Mouse (Mus musculus) stomach, embryonic 14.5 days (tissue): ENCODE measurements at regions not wholly inside any gene's neighbourhood (a gene's known extent, or its start where the extent isn't known, plus 50 kb on each side); places are given as distances from the start of the nearest gene placed in this dataset.
A peak's percentile ranks its signal among the peaks of the same experiment; 100 is the strongest.

ENCODE experiments used
- ATAC-seq: fragments of 200-750 bp; cut with Nextera tagmentation; 2 replicates; pipeline ENCODE4 v1.8.0; 2017; ENCODE audit warnings: low read depth, moderate TSS enrichment; ENCODE audit not compliant: insufficient number of reproducible peaks, insufficient read depth, low FRiP score
- H3K27ac ChIP-seq: fragments of 300-500 bp; sonication (generic); 2 replicates; pipeline ENCODE4 v1.5.1; 2014; ENCODE audit warnings: mild to moderate bottlenecking, low read length, moderate library complexity, mixed read lengths
- H3K27me3 ChIP-seq: fragments of 300-500 bp; sonication (generic); 2 replicates; pipeline ENCODE4 v1.6.1; 2014; ENCODE audit warnings: low read length, control low read depth, mixed read lengths; ENCODE audit not compliant: control insufficient read depth, insufficient read depth
- H3K36me3 ChIP-seq: fragments of 300-500 bp; sonication (generic); 2 replicates; pipeline ENCODE4 v1.6.1; 2014; ENCODE audit warnings: mild to moderate bottlenecking, control low read depth, low read length, moderate library complexity, mixed read lengths; ENCODE audit not compliant: control insufficient read depth, insufficient read depth
- H3K4me1 ChIP-seq: fragments of 300-500 bp; sonication (generic); 2 replicates; pipeline ENCODE4 v1.6.1; 2014; ENCODE audit warnings: low read length, control low read depth, mixed read lengths; ENCODE audit not compliant: control insufficient read depth, insufficient read depth
- H3K4me2 ChIP-seq: fragments of 300-500 bp; sonication (generic); replicated peaks from 2 replicates; pipeline ENCODE4 v1.6.1; 2014; ENCODE audit warnings: low read depth, low read length, control low read depth
- H3K4me3 ChIP-seq: fragments of 300-500 bp; sonication (generic); 2 replicates; pipeline ENCODE4 v1.5.1; 2014; ENCODE audit warnings: low read depth, low read length, control low read depth
- H3K9ac ChIP-seq: fragments of 300-500 bp; sonication (generic); replicated peaks from 2 replicates; pipeline ENCODE4 v1.6.1; 2014; ENCODE audit warnings: low read depth, mild to moderate bottlenecking, control low read depth, low read length, moderate library complexity, mixed read lengths
- H3K9me3 ChIP-seq: fragments of 300-500 bp; sonication (generic); 2 replicates; pipeline ENCODE4 v1.6.1; 2016; ENCODE audit warnings: low read depth, low read length, control low read depth; ENCODE audit not compliant: control insufficient read depth
- WGBS: fragments of 180-500 bp; shearing (Covaris S2); extraction: QIAGEN DNeasy Blood & Tissue Kit; methylation state at CpG from one replicate; pipeline ENCODE4 v1.1.7; 2014; 5-methylcytosine and 5-hydroxymethylcytosine counted together

GRCm38 (mm10) chr14:120127481-120127880, 85.2 kb upstream of the Oxgr1 start:
- no peak for ATAC-seq
- Histone ChIP-seq H3K9ac (no peak overlapping the region), H3K27me3 (no peaks in the 10 kb centered on the region), H3K4me2 (no peak overlapping the region), H3K4me1 (no peaks in the 10 kb centered on the region), H3K9me3 (no peaks in the 10 kb centered on the region), H3K36me3 (no peaks in the 10 kb centered on the region), H3K27ac (no peak overlapping the region), H3K4me3 (no peak overlapping the region)
- 75% methylated on average over 5 of the region's 5 CpGs for WGBS

GRCm38 (mm10) chr14:120134346-120135008, 92.2 kb upstream of the Oxgr1 start:
- no peak overlapping the region for H3K9ac ChIP-seq
- WGBS, result 84% methylated on average over 6 of the region's 6 CpGs

GRCm38 (mm10) chr14:120135198-120135597, 93.0 kb upstream of the Oxgr1 start:
- no peaks in the 10 kb centered on the region; the same call in 1 of the 2 replicates for H3K4me1 ChIP-seq
- ATAC-seq, result no peak
- H3K4me2 ChIP-seq, result no peak overlapping the region
- no peak overlapping the region for H3K4me3 ChIP-seq
- no peaks in the 10 kb centered on the region for H3K9me3 ChIP-seq
- H3K9ac ChIP-seq, result no peak overlapping the region
- H3K27me3 ChIP-seq, result no peaks in the 10 kb centered on the region
- 45% methylated on average over 5 of the region's 5 CpGs for WGBS
- no peak overlapping the region for H3K27ac ChIP-seq
- H3K36me3 ChIP-seq, result no peaks in the 10 kb centered on the region

More at GRCm38 (mm10) chr14:120134346-120135008, 92.2 kb upstream of the Oxgr1 start:
- no peak overlapping the region for H3K27ac ChIP-seq
- no peak overlapping the region for H3K4me2 ChIP-seq
- no peak for ATAC-seq
- no peak overlapping the region for H3K4me3 ChIP-seq
- H3K4me1 ChIP-seq, result no peaks in the 10 kb centered on the region; the same call in 1 of the 2 replicates
- no peaks in the 10 kb centered on the region for H3K9me3 ChIP-seq
- no peaks in the 10 kb centered on the region for H3K36me3 ChIP-seq
- H3K27me3 ChIP-seq, result no peaks in the 10 kb centered on the region

- Histone ChIP-seq H3K27ac (no peak overlapping the region), H3K9ac (no peak overlapping the region), H3K4me1 (no peaks in the 10 kb centered on the region; the same call in 1 of the 2 replicates), H3K4me3 (no peak overlapping the region), H3K27me3 (no peaks in the 10 kb centered on the region), H3K36me3 (no peaks in the 10 kb centered on the region), H3K9me3 (no peaks in the 10 kb centered on the region), H3K4me2 (no peak overlapping the region)
- no peak for ATAC-seq
- 90% methylated on average over 8 of the region's 8 CpGs for WGBS
These were observed 94.5 kb upstream of the Oxgr1 start for GRCm38 (mm10) chr14:120136736-120137135.

- Histone ChIP-seq H3K36me3 (no peaks in the 10 kb centered on the region), H3K27ac (peak overlapping the region; percentile 66; the same call in 1 of the 2 replicates), H3K4me2 (peak overlapping the region; percentile 28), H3K27me3 (no peaks in the 10 kb centered on the region), H3K9me3 (no peaks in the 10 kb centered on the region), H3K4me1 (no peaks in the 10 kb centered on the region; the same call in 1 of the 2 replicates), H3K4me3 (peak overlapping the region; percentile 11), H3K9ac (no peak overlapping the region)
- 2% methylated on average over 21 of the region's 21 CpGs for WGBS
- peak; percentile 91 for ATAC-seq
These were observed 95.5 kb upstream of the Oxgr1 start for GRCm38 (mm10) chr14:120137680-120138136.

- H3K36me3 ChIP-seq, result no peaks in the 10 kb centered on the region
- no peak for ATAC-seq
- no peaks in the 10 kb centered on the region for H3K9me3 ChIP-seq
- H3K4me1 ChIP-seq, result no peaks in the 10 kb centered on the region; the same call in 1 of the 2 replicates
- no peaks in the 10 kb centered on the region for H3K27me3 ChIP-seq
- no peak overlapping the region for H3K4me2 ChIP-seq
- WGBS, result 81% methylated on average over 5 of the region's 5 CpGs
- no peak overlapping the region for H3K9ac ChIP-seq
- H3K27ac ChIP-seq, result no peak overlapping the region
- H3K4me3 ChIP-seq, result no peak overlapping the region
These were observed 96.3 kb upstream of the Oxgr1 start for GRCm38 (mm10) chr14:120138546-120138945.

GRCm38 (mm10) chr14:120139256-120139655, 97.0 kb upstream of the Oxgr1 start:
- no peaks in the 10 kb centered on the region for H3K9me3 ChIP-seq
- WGBS, result 94% methylated on average over 14 of the region's 14 CpGs
- H3K36me3 ChIP-seq, result no peaks in the 10 kb centered on the region
- no peak for ATAC-seq
- H3K27ac ChIP-seq, result no peak overlapping the region
- no peaks in the 10 kb centered on the region for H3K27me3 ChIP-seq
- H3K4me2 ChIP-seq, result no peak overlapping the region
- H3K9ac ChIP-seq, result no peak overlapping the region
- no peaks in the 10 kb centered on the region; the same call in 1 of the 2 replicates for H3K4me1 ChIP-seq
- no peak overlapping the region for H3K4me3 ChIP-seq

- Histone ChIP-seq H3K9me3 (no peaks in the 10 kb centered on the region), H3K27me3 (no peaks in the 10 kb centered on the region), H3K36me3 (no peaks in the 10 kb centered on the region), H3K27ac (no peak overlapping the region), H3K9ac (no peak overlapping the region), H3K4me3 (no peak overlapping the region), H3K4me1 (no peaks in the 10 kb centered on the region; the same call in 1 of the 2 replicates), H3K4me2 (no peak overlapping the region)
- no peak for ATAC-seq
- WGBS, result 89% methylated on average over 16 of the region's 16 CpGs
These were observed 97.4 kb upstream of the Oxgr1 start for GRCm38 (mm10) chr14:120139671-120140071.

GRCm38 (mm10) chr14:120140211-120140610, 98.0 kb upstream of the Oxgr1 start:
- 91% methylated on average over 8 of the region's 8 CpGs for WGBS
- no peak for ATAC-seq
- no peak overlapping the region for H3K4me3 ChIP-seq

More at GRCm38 (mm10) chr14:120140211-120140610, 98.0 kb upstream of the Oxgr1 start:
- Histone ChIP-seq H3K4me1 (no peaks in the 10 kb centered on the region; the same call in 1 of the 2 replicates), H3K9ac (no peak overlapping the region), H3K9me3 (no peaks in the 10 kb centered on the region), H3K4me2 (no peak overlapping the region), H3K27ac (no peak overlapping the region), H3K36me3 (no peaks in the 10 kb centered on the region), H3K27me3 (no peaks in the 10 kb centered on the region)
